Mouse (Mus musculus) ES-E14 (cell line): Measurements from ENCODE around the gene Meaf6.

Experiments
- CHD2 ChIP-seq: IDR thresholded peaks from 2 replicates; pipeline ENCODE4 v1.6.1; 2014; ENCODE audit warnings: mild to moderate bottlenecking, low read depth, low read length, inconsistent platforms
- HCFC1 ChIP-seq: IDR thresholded peaks from 2 replicates; pipeline ENCODE4 v1.6.1; 2012; ENCODE audit warnings: low read length, inconsistent platforms, borderline replicate concordance; ENCODE audit not compliant: insufficient read depth
- MAFK ChIP-seq: IDR thresholded peaks from 2 replicates; pipeline ENCODE4 v1.6.1; 2014; ENCODE audit warnings: mild to moderate bottlenecking, low read depth, low read length, inconsistent platforms; ENCODE audit not compliant: insufficient read depth
- ZC3H11A ChIP-seq: IDR thresholded peaks from 2 replicates; pipeline ENCODE4 v1.6.1; 2012; ENCODE audit warnings: low read depth, mild to moderate bottlenecking, inconsistent platforms, low read length, borderline replicate concordance
- ZNF384 ChIP-seq: IDR thresholded peaks from 2 replicates; pipeline ENCODE4 v1.6.1; 2012; ENCODE audit warnings: low read depth, low read length, inconsistent platforms

- TF ChIP-seq CHD2 (no peak), ZC3H11A (no peak), MAFK (no peak), ZNF384 (no peak), HCFC1 (no peak)
Measured at GRCm38 (mm10) chr4:125085346-125085841, 460 bp downstream of the Meaf6 start.
